Mouse (Mus musculus): Measurements from ENCODE around the gene Aldoc.

- TF ChIP-seq CTCF (conservative IDR thresholded peaks at IDR 0.05; ENCODE audit: insufficient read depth, insufficient read length, low read depth, low read length) (no peak), POLR2A (IDR thresholded peaks at IDR 0.05; ENCODE audit: low read depth, low read length) (no peak)
These were observed 49.4 kb downstream of the Aldoc start for GRCm38 (mm10) chr11:78372166-78372565.
